Mouse (Mus musculus): ENCODE data around the gene Paqr8. TPM values are rescaled to one million over a fixed set of nuclear protein-coding genes. Genes with fewer than 3 reads are reported as not detected.

Gene Paqr8
- polyA plus RNA-seq, 2 experiments from 2014 or later: 2.2 to 5.8 TPM

- no peak for ATAC-seq
Measured at GRCm38 (mm10) chr1:20974341-20975135, 84.1 kb downstream of the Paqr8 start.

GRCm38 (mm10) chr1:20980553-20980952 lies 90.1 kb downstream of the Paqr8 start:
- ATAC-seq: no peak

GRCm38 (mm10) chr1:20981764-20982163 lies 91.4 kb downstream of the Paqr8 start:
- ATAC-seq: peak; percentile 63

- no peak for ATAC-seq
Measured at GRCm38 (mm10) chr1:20984103-20984502, 93.7 kb downstream of the Paqr8 start.

GRCm38 (mm10) chr1:20984582-20984981 lies 94.2 kb downstream of the Paqr8 start:
- ATAC-seq: no peak

- ATAC-seq: no peak
Measured at GRCm38 (mm10) chr1:20986378-20987056, 96.1 kb downstream of the Paqr8 start.

Other genes starting within 250 kb of the Paqr8 start
- gene Il17a, start 159.7 kb upstream of the Paqr8 start, polyA plus RNA-seq (2017; shearing (Covaris generic)): not detected
- under 1 TPM in 1 of 2 experiments, not detected in 1; 0.35 TPM for gene Il17f, start 100.0 kb upstream of the Paqr8 start, polyA plus RNA-seq (2017; shearing (Covaris generic))
- 10 to 100 TPM; 46.3 to 81.6 TPM for gene Mcm3, start 70.3 kb upstream of the Paqr8 start, polyA plus RNA-seq (2017; shearing (Covaris generic))
- 1 to 10 TPM in 1 of 2 experiments, under 1 TPM in 1; 0.54 to 1.2 TPM for gene Efhc1, start 61.0 kb downstream of the Paqr8 start, polyA plus RNA-seq (2017; shearing (Covaris generic))
- 1 to 10 TPM; 7.9 to 9.5 TPM for gene Tram2, start 188.6 kb downstream of the Paqr8 start, polyA plus RNA-seq (2017; shearing (Covaris generic))